Mouse (Mus musculus) midbrain, embryonic 11.5 days (tissue): ENCODE measurements around the gene Ndufs2. TPM values are rescaled to one million over a fixed set of nuclear protein-coding genes. Genes with fewer than 3 reads are reported as not detected.
A peak's percentile ranks its signal among the peaks of the same experiment; 100 is the strongest.

ENCODE experiments used
- ATAC-seq: fragments of 200-750 bp; cut with Nextera tagmentation; 2 replicates; pipeline ENCODE4 v1.8.0; 2017; ENCODE audit warnings: moderate TSS enrichment, moderate library complexity; ENCODE audit not compliant: low FRiP score
- DNase-seq: peaks from one replicate; pipeline ENCODE4 v3.0.0; 2015; ENCODE audit warnings: low spot score; ENCODE audit errors: missing footprints
- H3K27ac ChIP-seq: fragments of 300-500 bp; sonication (generic); 2 replicates; pipeline ENCODE4 v1.5.1; 2014; ENCODE audit warnings: low read depth, low read length
- H3K27me3 ChIP-seq: fragments of 300-500 bp; sonication (generic); 2 replicates; pipeline ENCODE4 v1.6.1; 2014; ENCODE audit warnings: mild to moderate bottlenecking, low read length, moderate library complexity, mixed read lengths; ENCODE audit not compliant: control insufficient read depth, insufficient read depth
- H3K36me3 ChIP-seq: fragments of 300-500 bp; sonication (generic); 2 replicates; pipeline ENCODE4 v1.6.1; 2014; ENCODE audit warnings: mild to moderate bottlenecking, low read length, moderate library complexity, mixed read lengths; ENCODE audit not compliant: control insufficient read depth, insufficient read depth
- H3K4me1 ChIP-seq: fragments of 300-500 bp; sonication (generic); 2 replicates; pipeline ENCODE4 v1.6.1; 2014; ENCODE audit warnings: low read length; ENCODE audit not compliant: control insufficient read depth, insufficient read depth
- H3K4me2 ChIP-seq: fragments of 300-500 bp; sonication (generic); 2 replicates; pipeline ENCODE4 v1.6.1; 2014; ENCODE audit warnings: mild to moderate bottlenecking, moderate library complexity
- H3K4me3 ChIP-seq: fragments of 300-500 bp; sonication (generic); 2 replicates; pipeline ENCODE4 v1.5.1; 2014; ENCODE audit warnings: low read depth, low read length
- H3K9ac ChIP-seq: fragments of 300-500 bp; sonication (generic); 2 replicates; pipeline ENCODE4 v1.6.1; 2014; ENCODE audit warnings: low read length
- H3K9me3 ChIP-seq: fragments of 300-500 bp; sonication (generic); 2 replicates; pipeline ENCODE4 v1.6.1; 2016; ENCODE audit warnings: low read length; ENCODE audit not compliant: control insufficient read depth
- WGBS: fragments of 180-500 bp; shearing (Covaris S2); extraction: QIAGEN DNeasy Blood & Tissue Kit; methylation state at CpG from one replicate; pipeline ENCODE4 v1.1.7; 2014; 5-methylcytosine and 5-hydroxymethylcytosine counted together
- polyA plus RNA-seq: library from polyadenylated mRNA; unstranded; fragments of >200 nt; fragmentation: Nextera tagmentation; extraction: Ambion mirVana; gene quantifications from 2 replicates; pipeline ENCODE4 v1.2.1, GENCODE M21; 2014

The Ndufs2 gene
- polyA plus RNA-seq, 1 experiment from 2014 or later = 232 TPM

GRCm38 (mm10) chr1:171271622-171272021, 20.4 kb upstream of the Ndufs2 start:
- H3K9ac ChIP-seq = no peak overlapping the region
- peaks cover 10% of the 10 kb centered on the region for H3K4me1 ChIP-seq
- DNase-seq (no peak), ATAC-seq (no peak)
- no peak overlapping the region for H3K27ac ChIP-seq
- no peak overlapping the region for H3K4me2 ChIP-seq
- no peaks in the 10 kb centered on the region for H3K27me3 ChIP-seq
- H3K36me3 ChIP-seq = peaks cover 11% of the 10 kb centered on the region
- H3K4me3 ChIP-seq = no peak overlapping the region
- 79% methylated on average over 10 of the region's 10 CpGs for WGBS
- H3K9me3 ChIP-seq = no peaks in the 10 kb centered on the region

DNA sequence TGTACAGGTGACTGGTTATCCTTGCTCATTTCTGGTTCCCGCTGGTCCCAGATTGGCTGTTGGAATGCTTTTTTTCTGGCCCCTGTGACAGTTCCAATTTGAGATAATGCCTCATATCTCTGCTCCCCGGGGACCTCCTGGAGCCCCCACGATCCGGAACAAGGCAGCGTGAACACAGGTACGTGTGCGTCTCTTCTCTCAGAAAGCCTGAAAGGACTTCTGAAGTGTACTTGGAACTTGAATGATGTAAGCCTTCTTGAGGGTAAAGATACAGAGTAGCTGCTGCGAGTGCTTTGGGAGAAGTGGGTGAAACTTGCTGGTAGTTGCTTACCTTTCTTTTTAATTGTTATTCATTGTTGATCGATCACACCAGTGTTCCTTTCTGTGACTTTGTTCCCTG, 20.0 kb upstream of the Ndufs2 start:
- Histone ChIP-seq H3K9me3 (no peaks in the 10 kb centered on the region), H3K27ac (no peak overlapping the region), H3K4me3 (peak overlapping the region; percentile 74), H3K4me1 (peaks cover 10% of the 10 kb centered on the region), H3K27me3 (no peaks in the 10 kb centered on the region), H3K4me2 (peak overlapping the region; percentile 97), H3K9ac (peak overlapping the region; percentile 78; the same call in 1 of the 2 replicates), H3K36me3 (peaks cover 11% of the 10 kb centered on the region)
- 60% methylated on average over 9 of the region's 9 CpGs for WGBS
- DNase-seq (no peak), ATAC-seq (no peak)

DNA sequence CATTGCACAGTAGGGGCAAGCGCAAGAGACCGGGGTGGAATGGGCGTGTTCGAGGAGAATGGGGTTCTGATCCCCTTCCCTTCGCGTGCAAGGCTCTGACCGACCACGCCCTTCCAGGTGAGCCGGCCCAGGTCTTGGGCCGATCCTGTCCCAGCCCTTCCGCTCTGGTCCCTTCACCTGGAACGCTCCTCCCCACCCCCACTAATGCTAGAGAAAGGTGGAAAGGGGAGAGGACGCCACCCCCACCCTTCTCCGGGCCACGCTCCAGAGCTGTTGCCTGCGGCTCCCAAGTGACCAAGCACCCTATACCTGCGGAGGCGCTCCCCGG, 19.3 kb upstream of the Ndufs2 start:
- H3K4me3 ChIP-seq = peak overlapping the region; percentile 74
- H3K27me3 ChIP-seq = no peaks in the 10 kb centered on the region
- DNase-seq = no peak
- peaks cover 9% of the 10 kb centered on the region for H3K36me3 ChIP-seq
- peaks cover 10% of the 10 kb centered on the region for H3K4me1 ChIP-seq
- H3K9ac ChIP-seq = peak overlapping the region; percentile 78
- H3K4me2 ChIP-seq = peak overlapping the region; percentile 97
- ATAC-seq = peak; percentile 77
- H3K27ac ChIP-seq = no peak overlapping the region
- H3K9me3 ChIP-seq = no peaks in the 10 kb centered on the region
- 1% methylated on average over 18 of the region's 19 CpGs for WGBS

DNA sequence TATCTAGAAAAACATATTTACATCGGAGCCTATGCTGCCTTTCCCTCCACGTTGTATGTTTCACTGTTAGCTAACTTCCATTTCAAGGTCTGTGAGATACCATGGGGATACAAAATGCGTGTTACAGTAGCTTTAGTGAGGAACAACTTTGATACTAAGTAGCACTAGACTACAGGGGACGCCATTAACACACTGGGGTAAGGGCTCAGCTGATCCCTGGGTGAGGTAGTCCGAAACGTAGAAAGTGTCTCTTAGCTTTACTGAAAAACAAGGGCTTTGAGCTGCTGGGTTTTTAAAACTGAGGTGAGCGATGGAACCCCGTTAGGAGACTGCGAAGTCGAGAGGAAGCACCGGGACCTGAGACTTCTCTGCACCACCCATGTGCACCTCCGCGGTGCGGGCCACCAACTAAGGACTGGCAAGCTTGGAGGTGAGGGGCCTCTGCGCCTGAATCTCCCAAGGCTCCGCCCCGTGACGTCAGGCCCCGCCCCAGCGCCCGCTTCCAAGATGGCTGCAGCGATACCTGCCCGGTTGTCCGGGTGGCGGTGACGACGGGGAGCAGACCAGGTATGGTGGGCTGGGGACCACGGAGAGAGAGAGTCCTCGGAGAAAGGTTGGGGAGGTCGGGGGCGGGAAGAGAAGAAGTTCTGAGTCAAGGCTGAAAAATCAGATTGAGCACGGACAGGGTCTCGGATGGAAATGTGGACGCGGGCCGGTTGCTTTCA, 18.8 kb upstream of the Ndufs2 start, which contains the start of gene B4galt3:
B4galt3 (plus strand) TSS at position 481 of the 725 bp plus-strand sequence.
- Histone ChIP-seq H3K4me2 (peak within 1 kb of the TSS; percentile 97), H3K4me3 (peak within 1 kb of the TSS; percentile 74), H3K9me3 (no peaks in the 10 kb centered on the region), H3K4me1 (peaks cover 10% of the 10 kb centered on the region), H3K27ac (no peak within 1 kb of the TSS), H3K36me3 (peaks cover 5% of the 10 kb centered on the region), H3K9ac (peak within 1 kb of the TSS; percentile 78), H3K27me3 (no peaks in the 10 kb centered on the region)
- peak; percentile 96 for ATAC-seq
- DNase-seq = peak; percentile 100
- WGBS = 4% methylated on average over 36 of the region's 36 CpGs

- no peak overlapping the region for H3K4me3 ChIP-seq
- WGBS = 47% methylated on average over 1 of the region's 1 CpGs
- H3K27ac ChIP-seq = no peak overlapping the region
- peaks cover 12% of the 10 kb centered on the region for H3K4me1 ChIP-seq
- no peaks in the 10 kb centered on the region for H3K27me3 ChIP-seq
- H3K9ac ChIP-seq = no peak overlapping the region
- ATAC-seq (no peak), DNase-seq (no peak)
- no peak overlapping the region for H3K4me2 ChIP-seq
- H3K36me3 ChIP-seq = no peaks in the 10 kb centered on the region; the same call in 1 of the 2 replicates
- no peaks in the 10 kb centered on the region for H3K9me3 ChIP-seq
These were observed 17.2 kb upstream of the Ndufs2 start for GRCm38 (mm10) chr1:171268341-171268740.

DNA sequence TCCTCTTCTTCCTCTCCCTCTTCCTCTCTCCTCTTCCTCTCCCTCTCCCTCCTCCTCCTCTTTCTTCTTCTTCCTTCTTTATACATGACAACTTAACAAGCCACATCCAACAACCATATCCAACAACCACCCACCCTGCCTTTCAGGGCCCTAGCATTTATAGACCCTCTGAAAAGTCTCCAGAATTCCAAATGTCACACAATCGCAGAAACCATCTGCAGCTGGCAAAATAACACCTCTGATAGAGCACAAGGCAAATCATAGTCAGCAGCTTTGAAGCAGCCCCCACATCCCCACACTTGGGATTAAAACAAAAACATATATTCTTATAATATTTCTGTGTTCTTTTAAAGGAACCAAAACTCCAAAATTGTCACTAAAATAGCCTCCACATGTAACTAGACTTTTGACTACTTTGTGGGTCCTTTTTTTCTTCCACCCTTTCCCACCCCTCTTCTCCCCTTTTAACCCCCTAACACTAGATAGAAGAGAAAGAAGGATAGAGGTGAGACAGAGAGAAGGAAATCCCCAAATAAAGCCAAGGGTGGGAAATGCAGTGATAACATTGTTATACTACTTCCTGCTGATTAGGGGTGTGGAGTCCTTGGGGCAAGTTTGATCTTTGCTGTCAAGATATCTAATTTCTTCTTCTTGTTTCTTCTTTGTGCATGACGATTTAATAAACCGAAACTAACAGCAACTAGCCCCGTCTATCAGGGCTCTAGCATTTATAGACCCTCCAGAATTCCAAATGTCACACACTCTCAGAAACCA, 15.0 kb upstream of the Ndufs2 start:
- Histone ChIP-seq H3K4me2 (no peak overlapping the region), H3K9ac (no peak overlapping the region), H3K36me3 (no peaks in the 10 kb centered on the region), H3K27me3 (no peaks in the 10 kb centered on the region), H3K27ac (no peak overlapping the region), H3K9me3 (no peaks in the 10 kb centered on the region), H3K4me1 (peaks cover 15% of the 10 kb centered on the region), H3K4me3 (no peak overlapping the region)
- DNase-seq (no peak), ATAC-seq (no peak)
- 77% methylated on average over 4 of the region's 4 CpGs for WGBS

- 88% methylated on average over 3 of the region's 3 CpGs for WGBS
- no peak overlapping the region for H3K27ac ChIP-seq
- DNase-seq = no peak
- no peaks in the 10 kb centered on the region for H3K36me3 ChIP-seq
- peak overlapping the region; percentile 9; the same call in 1 of the 2 replicates for H3K4me2 ChIP-seq
- no peak overlapping the region for H3K4me3 ChIP-seq
- H3K9ac ChIP-seq = no peak overlapping the region
- ATAC-seq = no peak; the same call in 1 of the 2 replicates
- H3K9me3 ChIP-seq = no peaks in the 10 kb centered on the region
- H3K27me3 ChIP-seq = no peaks in the 10 kb centered on the region
- peaks cover 5% of the 10 kb centered on the region; the same call in 1 of the 2 replicates for H3K4me1 ChIP-seq
These were observed 12.7 kb upstream of the Ndufs2 start for GRCm38 (mm10) chr1:171263666-171264461.

- H3K9ac ChIP-seq = no peak overlapping the region
- H3K4me2 ChIP-seq = peak overlapping the region; percentile 24
- peak; percentile 86 for ATAC-seq
- H3K27me3 ChIP-seq = no peaks in the 10 kb centered on the region
- WGBS = 0% methylated on average over 2 of the region's 2 CpGs
- H3K9me3 ChIP-seq = no peaks in the 10 kb centered on the region
- H3K36me3 ChIP-seq = no peaks in the 10 kb centered on the region
- no peak overlapping the region for H3K27ac ChIP-seq
- no peak for DNase-seq
- no peak overlapping the region for H3K4me3 ChIP-seq
- peaks cover 5% of the 10 kb centered on the region; the same call in 1 of the 2 replicates for H3K4me1 ChIP-seq
These were observed 12.0 kb upstream of the Ndufs2 start for GRCm38 (mm10) chr1:171263185-171263611.
